10 mouse cellular contexts compared by ENCODE assay signal in the genomic region with DNA sequence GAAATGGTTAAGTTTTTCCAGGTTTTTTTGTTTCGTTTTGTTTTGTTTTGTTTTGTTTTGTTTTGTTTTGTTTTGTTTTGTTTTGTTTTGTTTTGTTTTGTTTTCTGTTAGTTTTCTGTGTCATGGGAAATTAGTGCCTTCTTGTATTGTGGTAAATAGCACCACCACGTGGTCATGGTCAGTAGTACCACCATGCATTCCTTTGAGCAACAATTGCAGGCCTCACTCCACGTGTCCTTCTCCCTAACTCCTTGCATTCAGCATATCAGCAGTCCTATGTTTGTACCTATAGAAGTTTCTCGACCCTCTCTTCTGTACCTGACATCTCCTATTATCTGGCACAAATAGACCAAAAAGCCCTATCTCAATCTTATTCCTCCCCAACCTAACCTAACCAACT. TPM values are rescaled to one million over a fixed set of nuclear protein-coding genes. Genes with fewer than 3 reads are reported as not detected.
DNase-seq lines count a peak whose midpoint lies in the region; ATAC-seq lines count a peak whose summit lies in the region.
"Had no signal": no experiment of that assay in that cellular context is flagged by ENCODE, and none has a peak within 500 bp of the region (broad histone marks: within the 10 kb centered on the region; RNA-seq: fewer than 3 reads in every experiment).

No protein-coding gene starts in this region.

- WGBS in embryonic facial prominence, embryonic 11.5 days: 12% methylated on average over 4 of the region's 4 CpGs
- WGBS in limb, embryonic 11.5 days: 16% methylated on average over 4 of the region's 4 CpGs

- H3K27me3 ChIP-seq in embryonic facial prominence, embryonic 11.5 days (ENCODE audit: control insufficient read depth, insufficient read depth, low read length): no peaks in the 10 kb centered on the region
- no peaks in the 10 kb centered on the region for H3K27me3 ChIP-seq in limb, embryonic 11.5 days (ENCODE audit: control insufficient read depth, insufficient read depth, low read length)

- no peaks in the 10 kb centered on the region for H3K4me1 ChIP-seq in embryonic facial prominence, embryonic 11.5 days (ENCODE audit: control insufficient read depth, insufficient read depth, low read length)
- no peaks in the 10 kb centered on the region for H3K4me1 ChIP-seq in limb, embryonic 11.5 days (ENCODE audit: control insufficient read depth, insufficient read depth, low read length)

- no peak overlapping the region for H3K27ac ChIP-seq in embryonic facial prominence, embryonic 11.5 days (replicated peaks; ENCODE audit: low read depth, low read length)
- no peak overlapping the region for H3K27ac ChIP-seq in limb, embryonic 11.5 days (replicated peaks; ENCODE audit: low read depth, low read length)

- H3K36me3 ChIP-seq in embryonic facial prominence, embryonic 11.5 days (replicated peaks; ENCODE audit: control insufficient read depth, insufficient read depth, low read depth, low read length): no peaks in the 10 kb centered on the region
- H3K36me3 ChIP-seq in limb, embryonic 11.5 days (ENCODE audit: control insufficient read depth, insufficient read depth, low read length): no peaks in the 10 kb centered on the region

- ATAC-seq in embryonic facial prominence, embryonic 11.5 days (replicated peaks; ENCODE audit: insufficient number of reproducible peaks, low FRiP score, low TSS enrichment, low read depth): no peak
- ATAC-seq in limb, embryonic 11.5 days (ENCODE audit: insufficient number of reproducible peaks, low FRiP score, low TSS enrichment, low read depth): no peak

- H3K4me3 ChIP-seq in embryonic facial prominence, embryonic 11.5 days (ENCODE audit: low read depth, low read length): no peak overlapping the region
- no peak overlapping the region for H3K4me3 ChIP-seq in limb, embryonic 11.5 days (ENCODE audit: low read depth, low read length)

- H3K9me3 ChIP-seq in embryonic facial prominence, embryonic 11.5 days (replicated peaks; ENCODE audit: control insufficient read depth, low read length): no peaks in the 10 kb centered on the region
- no peaks in the 10 kb centered on the region for H3K9me3 ChIP-seq in limb, embryonic 11.5 days (ENCODE audit: control insufficient read depth, low read length)

- H3K4me2 ChIP-seq in embryonic facial prominence, embryonic 11.5 days (ENCODE audit: low read depth, low read length): no peak overlapping the region
- H3K4me2 ChIP-seq in limb, embryonic 11.5 days (ENCODE audit: low read depth, severe bottlenecking): no peak overlapping the region

- DNase-seq in urinary bladder, postnatal 14 days (ENCODE audit: low spot score): peak; percentile 41
- no peak for DNase-seq in urinary bladder, adult 2 months (ENCODE audit: low spot score)
- DNase-seq in adrenal gland, postnatal 14 days: peak; percentile 62
- peak; percentile 74 for DNase-seq in embryonic facial prominence, embryonic 11.5 days (ENCODE audit: low spot score)
- DNase-seq in induced T-regulatory cell, adult 2 months (ENCODE audit: low read depth): peak; percentile 43
- DNase-seq in limb, embryonic 11.5 days (ENCODE audit: low spot score): peak; percentile 79
- peak; percentile 61 for DNase-seq in retina, postnatal 7 days (ENCODE audit: low read depth, low spot score)
- DNase-seq in yolk sac, embryonic 10.5 days (ENCODE audit: low spot score): no peak

- no peak overlapping the region for H3K9ac ChIP-seq in embryonic facial prominence, embryonic 11.5 days (replicated peaks; ENCODE audit: low read length)
- H3K9ac ChIP-seq in limb, embryonic 11.5 days (ENCODE audit: low read length): no peak overlapping the region

RNA-seq across cellular contexts. Expression of gene Vmn2r7, which starts 2.3 kb away (rescaled TPM):
- polyA plus RNA-seq in urinary bladder, adult 2 months (2012; rRNA removed): not detected in 2 replicates
- total RNA-seq in adrenal gland, postnatal 14 days (2021): not detected in 2 replicates
- not detected in 2 replicates for polyA plus RNA-seq in embryonic facial prominence, embryonic 11.5 days (2014; fragmentation: Nextera tagmentation; extraction: Ambion mirVana)
- polyA plus RNA-seq in limb, embryonic 11.5 days (2014; fragmentation: Nextera tagmentation; extraction: Ambion mirVana): not detected in 2 replicates
- polyA plus RNA-seq: heart, embryonic 16.5 days; spleen, adult 2 months had no signal

Comparison
In these comparisons a context has a peak if more than half of its experiments do, and no peak if none do; other contexts are left out.
1. DNase-seq: peak in urinary bladder, postnatal 14 days (single experiment), adrenal gland, postnatal 14 days (single experiment), embryonic facial prominence, embryonic 11.5 days (single experiment), induced T-regulatory cell, adult 2 months (single experiment), limb, embryonic 11.5 days (single experiment) and retina, postnatal 7 days (single experiment); none in urinary bladder, adult 2 months (single experiment) and yolk sac, embryonic 10.5 days (single experiment).